Mouse (Mus musculus) limb, embryonic 13.5 days (tissue): ENCODE data around the gene Myh6. TPM values are rescaled to one million over a fixed set of nuclear protein-coding genes. Genes with fewer than 3 reads are reported as not detected.

Source experiments
- ATAC-seq: fragments of 200-750 bp; cut with Nextera tagmentation; 2 replicates; pipeline ENCODE4 v1.8.0; 2017; ENCODE audit warnings: low read depth, moderate number of reproducible peaks, moderate TSS enrichment; ENCODE audit not compliant: low FRiP score
- H3K27ac ChIP-seq: fragments of 300-500 bp; sonication (generic); 2 replicates; pipeline ENCODE4 v1.5.1; 2015; ENCODE audit warnings: inconsistent platforms, mild to moderate bottlenecking, moderate library complexity
- H3K27me3 ChIP-seq: fragments of 300-500 bp; sonication (generic); 2 replicates; pipeline ENCODE4 v1.6.1; 2015; ENCODE audit warnings: mild to moderate bottlenecking, inconsistent platforms
- H3K36me3 ChIP-seq: fragments of 300-500 bp; sonication (generic); 2 replicates; pipeline ENCODE4 v1.6.1; 2015; ENCODE audit warnings: inconsistent platforms, mild to moderate bottlenecking, moderate library complexity
- H3K4me1 ChIP-seq: fragments of 300-500 bp; sonication (generic); 2 replicates; pipeline ENCODE4 v1.6.1; 2015; ENCODE audit warnings: inconsistent platforms
- H3K4me2 ChIP-seq: fragments of 300-500 bp; sonication (generic); replicated peaks from 2 replicates; pipeline ENCODE4 v1.6.1; 2015; ENCODE audit warnings: inconsistent platforms, mild to moderate bottlenecking, moderate library complexity
- H3K4me3 ChIP-seq: fragments of 300-500 bp; sonication (generic); 2 replicates; pipeline ENCODE4 v1.5.1; 2015; ENCODE audit warnings: moderate library complexity, mild to moderate bottlenecking, inconsistent platforms
- H3K9ac ChIP-seq: fragments of 300-500 bp; sonication (generic); 2 replicates; pipeline ENCODE4 v1.6.1; 2015; ENCODE audit warnings: mild to moderate bottlenecking, inconsistent platforms
- H3K9me3 ChIP-seq: fragments of 300-500 bp; sonication (generic); 2 replicates; pipeline ENCODE4 v1.6.1; 2016; ENCODE audit warnings: inconsistent platforms
- WGBS: fragments of 180-500 bp; shearing (Covaris S2); methylation state at CpG from one replicate; pipeline ENCODE4 v1.1.7; 2015; 5-methylcytosine and 5-hydroxymethylcytosine counted together
- polyA plus RNA-seq: library from polyadenylated mRNA; unstranded; fragments of >200 nt; fragmentation: Nextera tagmentation; extraction: Ambion mirVana; gene quantifications from 2 replicates; pipeline ENCODE4 v1.2.1, GENCODE M21; 2015

Gene Myh6
- polyA plus RNA-seq: 1.9 and 2.2 TPM in 2 replicates

DNA sequence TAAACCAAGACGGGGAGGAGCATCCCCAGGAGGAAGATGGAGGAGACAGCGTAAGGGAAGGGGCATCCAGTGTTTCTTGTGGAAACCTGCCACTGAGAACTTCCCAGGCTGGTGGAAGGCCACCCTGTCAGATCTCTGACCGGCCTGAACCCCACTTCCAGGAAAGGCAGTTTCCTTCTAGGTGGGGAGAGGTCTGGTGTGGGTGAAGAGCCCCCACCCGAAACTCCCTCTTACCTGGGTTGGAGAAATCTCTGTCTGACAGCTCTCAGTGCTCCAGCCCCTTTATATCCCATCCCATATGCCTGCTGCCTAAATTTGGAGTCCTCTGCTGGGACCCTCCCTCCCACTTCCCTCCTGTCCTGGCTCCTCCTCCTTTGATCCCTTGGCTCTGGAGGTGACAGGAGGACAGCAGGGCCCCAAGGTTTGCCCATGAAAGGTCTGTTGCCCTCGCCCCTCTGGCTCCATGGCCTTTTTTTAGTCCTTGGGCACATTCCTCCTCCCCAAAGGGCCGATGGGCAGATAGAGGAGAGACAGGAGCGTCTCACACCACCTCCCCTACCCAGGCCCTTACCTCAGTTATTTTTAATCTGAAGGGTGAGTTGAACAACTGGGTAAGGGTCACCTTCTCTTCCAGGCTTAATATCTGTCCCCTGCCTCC, at the start of gene Myh6:
Gene Myh6 (minus strand): TSS at position 608 of the 658 bp plus-strand sequence.
- no peaks in the 10 kb centered on the region for H3K36me3 ChIP-seq
- WGBS: 62% methylated on average over 7 of the region's 7 CpGs
- no peak within 1 kb of the TSS for H3K4me3 ChIP-seq
- no peak for ATAC-seq
- H3K27ac ChIP-seq: no peak within 1 kb of the TSS
- no peak within 1 kb of the TSS for H3K9ac ChIP-seq
- peaks cover 10% of the 10 kb centered on the region; the same call in 1 of the 2 replicates for H3K4me1 ChIP-seq
- peaks cover 7% of the 10 kb centered on the region; the same call in 1 of the 2 replicates for H3K27me3 ChIP-seq
- no peaks in the 10 kb centered on the region for H3K9me3 ChIP-seq
- no peak within 1 kb of the TSS for H3K4me2 ChIP-seq

DNA sequence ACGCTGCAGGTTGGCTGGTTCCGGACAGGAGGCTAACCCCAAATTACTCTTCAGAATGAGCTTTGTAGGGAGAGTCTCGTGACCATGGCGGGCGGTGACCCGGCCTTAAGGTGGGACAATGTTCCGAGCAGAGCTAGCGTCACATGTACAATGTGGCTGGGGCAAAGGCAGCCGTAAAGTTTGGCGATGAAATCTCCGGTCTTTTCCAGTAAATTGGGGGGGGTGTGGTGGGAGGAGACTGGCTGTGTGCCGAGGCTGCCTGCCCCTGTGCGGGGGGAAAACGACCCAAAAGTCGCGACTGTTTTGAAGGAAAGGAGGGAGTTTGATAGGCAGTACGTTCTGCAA, 49.0 kb upstream of the Myh6 start:
- peak overlapping the region; percentile 81 for H3K9ac ChIP-seq
- H3K27ac ChIP-seq: peak overlapping the region; percentile 65; the same call in 1 of the 2 replicates
- H3K4me2 ChIP-seq: peak overlapping the region; percentile 71
- H3K4me3 ChIP-seq: peak overlapping the region; percentile 82
- no peaks in the 10 kb centered on the region for H3K27me3 ChIP-seq
- no peaks in the 10 kb centered on the region for H3K9me3 ChIP-seq
- WGBS: under 1% methylated on average over 17 of the region's 17 CpGs
- no peak for ATAC-seq
- peaks cover 11% of the 10 kb centered on the region for H3K4me1 ChIP-seq
- peaks cover 25% of the 10 kb centered on the region for H3K36me3 ChIP-seq

DNA sequence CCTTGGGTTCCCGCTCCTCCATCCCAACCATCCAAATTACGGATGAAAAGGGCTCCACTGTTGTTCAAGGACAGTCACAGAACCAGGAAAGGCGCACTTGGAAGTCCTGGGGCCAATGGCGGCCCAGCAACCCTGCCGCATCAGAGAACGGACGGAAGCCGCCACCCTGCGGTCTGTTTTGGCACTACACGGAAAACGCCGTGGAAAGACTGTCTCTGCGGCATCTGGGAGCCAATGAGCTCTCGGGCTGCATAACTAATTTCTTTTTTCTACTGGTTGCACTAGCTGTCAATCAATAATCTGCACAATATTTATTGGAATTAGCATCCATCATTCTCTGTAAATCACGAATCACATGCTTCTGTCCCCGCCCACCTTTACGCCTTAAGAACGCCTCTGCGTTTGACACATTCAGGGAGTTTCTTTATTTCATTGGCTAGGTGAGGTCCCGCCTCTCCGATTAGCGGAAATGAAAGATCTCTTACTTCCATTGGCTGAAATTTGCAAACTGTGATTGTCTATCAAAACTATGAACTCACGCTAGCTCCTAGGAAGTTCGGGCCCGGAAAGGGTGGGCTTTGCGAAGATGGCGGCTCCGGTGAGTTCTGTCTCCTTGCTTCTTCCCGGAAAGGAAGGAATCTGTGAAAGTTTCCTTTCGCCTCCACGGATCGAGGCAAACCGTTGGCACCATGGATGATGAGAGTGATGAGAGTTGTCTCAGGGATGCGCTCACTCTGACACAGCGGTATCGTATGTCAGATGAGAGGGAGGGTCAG, 48.5 kb upstream of the Myh6 start, which contains the start of gene Ngdn:
Gene Ngdn (plus strand): TSS at position 464 of the 776 bp plus-strand sequence.
- no peaks in the 10 kb centered on the region for H3K27me3 ChIP-seq
- H3K4me2 ChIP-seq: peak within 1 kb of the TSS; percentile 71
- peak; percentile 96 for ATAC-seq
- no peaks in the 10 kb centered on the region for H3K9me3 ChIP-seq
- WGBS: under 1% methylated on average over 36 of the region's 36 CpGs
- peak within 1 kb of the TSS; percentile 82 for H3K4me3 ChIP-seq
- H3K9ac ChIP-seq: peak within 1 kb of the TSS; percentile 81
- peak within 1 kb of the TSS; percentile 94 for H3K27ac ChIP-seq
- H3K36me3 ChIP-seq: peaks cover 19% of the 10 kb centered on the region
- peaks cover 11% of the 10 kb centered on the region for H3K4me1 ChIP-seq

- Histone ChIP-seq H3K9ac (peak overlapping the region; percentile 77), H3K36me3 (peaks cover 16% of the 10 kb centered on the region), H3K27me3 (no peaks in the 10 kb centered on the region), H3K27ac (peak overlapping the region; percentile 94), H3K4me1 (peaks cover 11% of the 10 kb centered on the region), H3K4me2 (peak overlapping the region; percentile 70), H3K4me3 (peak overlapping the region; percentile 53), H3K9me3 (no peaks in the 10 kb centered on the region)
- under 1% methylated on average over 27 of the region's 27 CpGs for WGBS
- peak; percentile 45 for ATAC-seq
Measured at GRCm38 (mm10) chr14:55014591-55014990, 47.9 kb upstream of the Myh6 start.

- Histone ChIP-seq H3K27ac (no peak overlapping the region), H3K9ac (no peak overlapping the region), H3K4me1 (0 out of 2 replicates have a peak, but pooled peaks cover 2% of the 10 kb centered on the region), H3K4me2 (no peak overlapping the region), H3K9me3 (no peaks in the 10 kb centered on the region), H3K4me3 (no peak overlapping the region), H3K36me3 (no peaks in the 10 kb centered on the region), H3K27me3 (no peaks in the 10 kb centered on the region)
- WGBS: 57% methylated on average over 4 of the region's 4 CpGs
- ATAC-seq: no peak
Measured at GRCm38 (mm10) chr14:55011116-55011515, 44.4 kb upstream of the Myh6 start.

DNA sequence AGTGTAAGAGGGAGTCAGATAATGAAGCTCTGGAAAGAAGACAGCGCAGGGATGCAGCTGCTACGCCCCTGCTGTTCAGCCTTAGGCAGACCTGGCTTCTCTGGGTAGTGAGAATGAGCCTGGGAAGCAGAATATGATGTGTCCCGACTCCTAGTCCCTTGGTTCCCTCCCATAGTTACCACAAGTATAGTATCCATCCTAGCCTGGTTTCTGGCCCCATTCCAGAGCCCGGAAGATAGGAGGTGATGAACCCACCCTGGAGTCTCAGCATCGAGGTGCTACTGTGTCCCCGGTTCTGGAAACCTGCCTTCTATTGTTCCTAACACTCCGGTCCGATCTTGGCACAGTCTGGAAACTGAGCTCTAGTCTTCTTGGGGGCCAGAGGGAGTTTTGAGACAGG, 41.7 kb upstream of the Myh6 start:
- Histone ChIP-seq H3K4me3 (no peak overlapping the region), H3K4me2 (no peak overlapping the region), H3K9me3 (no peaks in the 10 kb centered on the region), H3K36me3 (no peaks in the 10 kb centered on the region), H3K27me3 (no peaks in the 10 kb centered on the region), H3K4me1 (no peaks in the 10 kb centered on the region), H3K27ac (no peak overlapping the region), H3K9ac (no peak overlapping the region)
- ATAC-seq: no peak
- 84% methylated on average over 8 of the region's 8 CpGs for WGBS

DNA sequence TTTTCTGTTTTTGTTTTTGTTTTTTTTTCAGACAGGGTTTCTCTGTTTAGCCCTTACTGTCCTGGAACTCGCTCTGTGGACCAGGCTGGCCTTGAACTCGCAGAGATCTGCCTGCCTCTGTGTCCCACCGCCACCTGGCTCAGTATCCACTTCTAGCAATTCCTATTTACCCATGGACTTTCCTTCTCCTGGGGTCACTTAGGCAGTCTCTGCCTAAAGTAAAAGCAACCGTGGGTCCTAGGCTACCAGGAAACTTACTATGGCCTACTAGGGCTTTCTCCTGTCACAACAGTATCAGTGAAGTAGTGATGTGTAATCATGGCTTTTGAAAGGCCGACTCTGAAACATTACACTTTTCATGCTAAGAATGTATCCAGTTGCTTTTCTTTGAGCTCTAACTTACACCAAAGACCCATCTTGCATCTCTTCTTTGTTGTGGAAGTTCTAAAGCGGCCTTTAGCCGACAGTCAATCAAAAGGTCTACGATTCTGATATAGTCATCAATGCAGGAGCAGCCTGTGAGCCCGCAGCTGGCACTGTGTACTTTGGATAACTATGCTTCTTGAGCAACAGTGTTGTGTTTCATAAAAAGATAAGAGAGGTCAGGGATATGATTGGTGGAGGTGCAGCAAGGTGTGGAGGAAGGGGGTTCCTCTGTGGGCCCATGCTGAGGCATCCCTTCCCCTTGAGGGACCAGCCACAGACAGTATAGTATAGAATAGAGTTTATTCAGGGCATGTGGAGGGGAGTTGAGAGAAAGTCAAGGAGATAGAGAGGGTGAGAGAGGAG, 40.6 kb upstream of the Myh6 start:
- no peaks in the 10 kb centered on the region for H3K27me3 ChIP-seq
- H3K9ac ChIP-seq: no peak overlapping the region
- no peak for ATAC-seq
- WGBS: 84% methylated on average over 9 of the region's 9 CpGs
- no peaks in the 10 kb centered on the region for H3K9me3 ChIP-seq
- no peak overlapping the region for H3K4me3 ChIP-seq
- no peaks in the 10 kb centered on the region for H3K36me3 ChIP-seq
- no peak overlapping the region for H3K27ac ChIP-seq
- H3K4me2 ChIP-seq: no peak overlapping the region
- H3K4me1 ChIP-seq: no peaks in the 10 kb centered on the region

DNA sequence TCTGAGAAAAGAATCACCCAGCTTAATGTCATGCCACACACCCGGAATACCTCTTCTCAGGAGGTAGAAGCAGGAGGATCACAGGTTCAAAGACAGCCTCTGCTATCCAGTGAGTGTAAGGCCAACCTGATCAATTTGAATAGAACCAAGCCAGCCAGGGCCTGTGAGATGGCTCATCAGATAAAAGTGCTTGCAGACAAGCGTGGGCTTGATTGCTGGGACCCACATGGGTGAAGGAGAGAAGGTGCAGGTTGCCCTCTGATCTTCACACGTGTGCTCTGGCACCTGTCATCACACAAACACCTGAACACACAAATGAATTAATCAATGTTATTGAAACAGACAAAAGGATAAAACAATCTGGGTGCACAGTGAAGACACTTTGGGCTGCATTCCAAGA, 39.8 kb upstream of the Myh6 start:
- no peaks in the 10 kb centered on the region for H3K36me3 ChIP-seq
- no peaks in the 10 kb centered on the region for H3K4me1 ChIP-seq
- no peak overlapping the region for H3K9ac ChIP-seq
- no peak overlapping the region for H3K4me3 ChIP-seq
- no peak overlapping the region for H3K4me2 ChIP-seq
- H3K9me3 ChIP-seq: no peaks in the 10 kb centered on the region
- H3K27me3 ChIP-seq: no peaks in the 10 kb centered on the region
- no peak overlapping the region for H3K27ac ChIP-seq
- ATAC-seq: no peak
- WGBS: 64% methylated on average over 3 of the region's 3 CpGs

GRCm38 (mm10) chr14:55005967-55006366, 39.2 kb upstream of the Myh6 start:
- peaks cover 3% of the 10 kb centered on the region; the same call in 1 of the 2 replicates for H3K9me3 ChIP-seq
- WGBS: 71% methylated on average over 8 of the region's 8 CpGs
- no peak overlapping the region for H3K4me3 ChIP-seq
- no peak overlapping the region for H3K9ac ChIP-seq
- no peaks in the 10 kb centered on the region for H3K27me3 ChIP-seq
- no peaks in the 10 kb centered on the region for H3K4me1 ChIP-seq
- no peaks in the 10 kb centered on the region for H3K36me3 ChIP-seq
- no peak overlapping the region for H3K27ac ChIP-seq
- no peak for ATAC-seq
- H3K4me2 ChIP-seq: no peak overlapping the region

DNA sequence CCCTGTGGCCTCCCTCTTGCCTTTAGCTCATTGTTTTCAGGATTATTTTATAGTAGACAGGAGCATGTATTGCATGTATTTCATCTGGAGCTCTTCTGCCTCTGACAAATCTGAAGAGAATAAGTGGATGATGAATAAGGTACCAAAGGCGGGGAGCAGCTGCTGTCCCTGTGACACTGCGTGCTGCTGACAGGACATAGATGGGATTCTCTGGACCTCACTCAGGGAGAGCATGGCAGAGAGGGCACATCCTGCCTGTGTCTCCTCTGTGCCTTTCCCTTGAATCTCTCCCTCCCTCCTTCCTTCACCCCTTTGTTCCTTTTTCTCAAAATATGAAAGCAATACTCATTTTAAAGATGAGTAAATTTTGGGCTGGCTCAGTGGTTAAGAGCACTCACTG, 38.8 kb upstream of the Myh6 start:
- Histone ChIP-seq H3K9ac (no peak overlapping the region), H3K4me2 (no peak overlapping the region), H3K27me3 (no peaks in the 10 kb centered on the region), H3K9me3 (peaks cover 3% of the 10 kb centered on the region; the same call in 1 of the 2 replicates), H3K4me3 (no peak overlapping the region), H3K36me3 (no peaks in the 10 kb centered on the region), H3K4me1 (no peaks in the 10 kb centered on the region), H3K27ac (no peak overlapping the region)
- WGBS: 80% methylated on average over 2 of the region's 2 CpGs
- no peak for ATAC-seq

DNA sequence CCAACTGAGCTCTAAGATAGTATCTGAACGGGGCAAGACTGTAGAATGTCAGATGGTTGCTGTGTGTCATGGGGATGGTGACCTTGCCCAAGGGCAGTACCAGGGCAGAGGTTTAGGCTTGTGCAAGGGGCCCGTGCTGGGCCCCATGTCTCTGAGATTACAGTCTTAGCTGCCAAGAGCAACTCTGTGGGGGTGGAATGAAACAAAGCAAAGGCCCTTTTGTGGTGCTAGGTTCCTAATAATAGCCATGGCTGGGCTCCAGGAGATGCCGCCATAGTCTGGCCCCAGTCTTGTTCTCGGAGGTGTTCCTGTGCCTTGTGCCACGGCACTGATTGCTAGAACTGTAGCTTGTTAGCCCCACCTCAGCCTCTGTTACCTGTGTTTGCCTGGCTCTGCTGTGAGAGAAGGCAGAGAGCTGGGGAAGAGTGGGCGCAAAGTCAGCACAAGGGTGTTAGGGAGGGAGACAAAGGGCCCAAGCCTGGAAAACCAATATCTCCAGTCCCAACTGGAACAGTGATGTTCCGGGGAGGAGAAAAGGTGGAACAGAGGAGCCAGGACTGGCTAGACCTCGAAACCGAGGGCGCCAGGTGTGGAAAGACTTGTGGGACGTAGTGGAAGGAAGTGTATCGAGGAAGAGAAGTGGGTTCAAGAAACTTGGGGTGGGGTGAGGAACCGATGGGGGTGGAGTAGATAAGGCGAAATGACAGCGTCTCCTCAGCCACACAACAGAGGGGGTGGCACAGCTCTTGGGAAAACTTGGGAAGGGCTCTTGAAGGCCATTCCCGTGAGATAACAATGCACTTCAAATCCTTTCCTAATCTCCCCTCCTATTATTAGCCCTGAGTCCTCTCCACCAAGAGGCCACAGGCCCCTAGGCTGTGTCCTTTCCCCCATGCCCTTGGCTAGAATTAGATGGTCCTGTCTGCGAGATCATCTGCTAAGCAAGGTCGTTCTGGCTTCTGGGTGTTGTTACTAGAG, 37.4 kb upstream of the Myh6 start:
- Histone ChIP-seq H3K27ac (no peak overlapping the region), H3K9ac (no peak overlapping the region), H3K4me2 (no peak overlapping the region), H3K4me3 (no peak overlapping the region), H3K9me3 (peaks cover 3% of the 10 kb centered on the region; the same call in 1 of the 2 replicates), H3K36me3 (no peaks in the 10 kb centered on the region), H3K4me1 (no peaks in the 10 kb centered on the region), H3K27me3 (no peaks in the 10 kb centered on the region)
- 82% methylated on average over 18 of the region's 18 CpGs for WGBS
- no peak for ATAC-seq
